Mouse (Mus musculus) erythroblast, embryonic 14.5 days (primary cell): Measurements from ENCODE around the gene Gbf1. TPM values are rescaled to one million over a fixed set of nuclear protein-coding genes. Genes with fewer than 3 reads are reported as not detected.

ENCODE experiments used
- H3K27me3 ChIP-seq: 2 replicates; pipeline ENCODE4 v1.6.1; 2012; ENCODE audit warnings: inconsistent platforms; ENCODE audit not compliant: control insufficient read depth
- H3K36me3 ChIP-seq: 2 replicates; pipeline ENCODE4 v1.6.1; 2012; ENCODE audit warnings: mild to moderate bottlenecking, inconsistent platforms; ENCODE audit not compliant: control insufficient read depth
- H3K4me1 ChIP-seq: 2 replicates; pipeline ENCODE4 v1.6.1; 2012; ENCODE audit warnings: inconsistent platforms; ENCODE audit not compliant: control insufficient read depth
- H3K4me3 ChIP-seq: replicated peaks from 2 replicates; pipeline ENCODE3; 2012; ENCODE audit warnings: moderate library complexity, mild to moderate bottlenecking, inconsistent platforms
- H3K9me3 ChIP-seq: 2 replicates; pipeline ENCODE4 v1.6.1; 2012; ENCODE audit warnings: low read length, inconsistent platforms, mixed read lengths; ENCODE audit not compliant: control insufficient read depth
- GATA1 ChIP-seq: IDR thresholded peaks from 2 replicates; pipeline ENCODE4 v1.6.1; 2012; ENCODE audit warnings: low read length, inconsistent platforms, mixed read lengths
- TAL1 ChIP-seq: IDR thresholded peaks from 3 replicates; pipeline ENCODE4 v1.6.1; 2012; ENCODE audit warnings: low read length, inconsistent platforms, mixed read lengths
- polyA plus RNA-seq: library from polyadenylated mRNA; stranded (reverse); fragments of >175 nt; gene quantifications from 2 replicates; pipeline ENCODE4 v1.2.3, GENCODE M21; 2012

The Gbf1 gene
- polyA plus RNA-seq, 1 experiment: 31.8 TPM

GRCm38 (mm10) chr19:46169913-46170312 lies 17.6 kb downstream of the Gbf1 start:
- no peak for TF ChIP-seq TAL1
- no peak for TF ChIP-seq GATA1
- H3K9me3 ChIP-seq: no peaks in the 10 kb centered on the region
- no peak overlapping the region for H3K4me3 ChIP-seq
- H3K27me3 ChIP-seq: no peaks in the 10 kb centered on the region
- peaks cover 42% of the 10 kb centered on the region for H3K36me3 ChIP-seq
- no peaks in the 10 kb centered on the region for H3K4me1 ChIP-seq

- TF ChIP-seq TAL1 (no peak), GATA1 (no peak)
- peaks cover 26% of the 10 kb centered on the region for H3K36me3 ChIP-seq
Measured at GRCm38 (mm10) chr19:46172541-46172940, 20.2 kb downstream of the Gbf1 start.

GRCm38 (mm10) chr19:46175173-46175572 lies 22.9 kb downstream of the Gbf1 start:
- Histone ChIP-seq H3K27me3 (no peaks in the 10 kb centered on the region), H3K4me1 (no peaks in the 10 kb centered on the region), H3K4me3 (no peak overlapping the region), H3K9me3 (no peaks in the 10 kb centered on the region), H3K36me3 (peaks cover 26% of the 10 kb centered on the region)
- TF ChIP-seq TAL1: no peak
- TF ChIP-seq GATA1: no peak

More at GRCm38 (mm10) chr19:46172541-46172940, 20.2 kb downstream of the Gbf1 start:
- no peaks in the 10 kb centered on the region for H3K27me3 ChIP-seq
- no peak overlapping the region for H3K4me3 ChIP-seq
- no peaks in the 10 kb centered on the region for H3K4me1 ChIP-seq
- no peaks in the 10 kb centered on the region for H3K9me3 ChIP-seq

GRCm38 (mm10) chr19:46177046-46177445 lies 24.7 kb downstream of the Gbf1 start:
- Histone ChIP-seq H3K4me1 (no peaks in the 10 kb centered on the region), H3K36me3 (peaks cover 12% of the 10 kb centered on the region), H3K27me3 (no peaks in the 10 kb centered on the region), H3K9me3 (no peaks in the 10 kb centered on the region), H3K4me3 (no peak overlapping the region)
- TF ChIP-seq TAL1: no peak
- TF ChIP-seq GATA1: no peak

- Histone ChIP-seq H3K4me1 (no peaks in the 10 kb centered on the region), H3K36me3 (peaks cover 13% of the 10 kb centered on the region), H3K27me3 (no peaks in the 10 kb centered on the region), H3K9me3 (no peaks in the 10 kb centered on the region), H3K4me3 (no peak overlapping the region)
- TF ChIP-seq GATA1: no peak
Measured at GRCm38 (mm10) chr19:46180274-46180673, 28.0 kb downstream of the Gbf1 start.

- H3K4me3 ChIP-seq: no peak overlapping the region
- no peaks in the 10 kb centered on the region for H3K9me3 ChIP-seq
- no peaks in the 10 kb centered on the region for H3K4me1 ChIP-seq
- no peak for TF ChIP-seq TAL1
- no peak for TF ChIP-seq GATA1
- peaks cover 13% of the 10 kb centered on the region for H3K36me3 ChIP-seq
- H3K27me3 ChIP-seq: no peaks in the 10 kb centered on the region
Measured at GRCm38 (mm10) chr19:46182241-46182640, 29.9 kb downstream of the Gbf1 start.

GRCm38 (mm10) chr19:46186611-46187010 lies 34.3 kb downstream of the Gbf1 start:
- H3K27me3 ChIP-seq: no peaks in the 10 kb centered on the region
- H3K4me1 ChIP-seq: peaks cover 8% of the 10 kb centered on the region
- no peak for TF ChIP-seq TAL1
- TF ChIP-seq GATA1: no peak
- H3K4me3 ChIP-seq: no peak overlapping the region
- H3K9me3 ChIP-seq: no peaks in the 10 kb centered on the region
- H3K36me3 ChIP-seq: peaks cover 8% of the 10 kb centered on the region

GRCm38 (mm10) chr19:46187203-46187602 lies 34.9 kb downstream of the Gbf1 start:
- Histone ChIP-seq H3K4me1 (peaks cover 8% of the 10 kb centered on the region), H3K4me3 (no peak overlapping the region), H3K36me3 (peaks cover 7% of the 10 kb centered on the region), H3K27me3 (no peaks in the 10 kb centered on the region), H3K9me3 (no peaks in the 10 kb centered on the region)
- TF ChIP-seq TAL1 (no peak), GATA1 (no peak)

GRCm38 (mm10) chr19:46198293-46198692 lies 46.0 kb downstream of the Gbf1 start:
- no peaks in the 10 kb centered on the region for H3K36me3 ChIP-seq
- no peaks in the 10 kb centered on the region for H3K27me3 ChIP-seq
- no peaks in the 10 kb centered on the region for H3K9me3 ChIP-seq
- no peak for TF ChIP-seq GATA1
- TF ChIP-seq TAL1: no peak
- no peak overlapping the region for H3K4me3 ChIP-seq
- peaks cover 13% of the 10 kb centered on the region for H3K4me1 ChIP-seq

GRCm38 (mm10) chr19:46198891-46199290 lies 46.6 kb downstream of the Gbf1 start:
- TF ChIP-seq GATA1 (no peak), TAL1 (no peak)
- Histone ChIP-seq H3K27me3 (no peaks in the 10 kb centered on the region), H3K4me3 (no peak overlapping the region), H3K36me3 (no peaks in the 10 kb centered on the region), H3K9me3 (no peaks in the 10 kb centered on the region), H3K4me1 (peaks cover 11% of the 10 kb centered on the region)
